In genomic region chr16:33923758-33924157, GRCm38 (mm10) we compare ENCODE assay signal across 18 mouse cellular contexts. TPM values are rescaled to one million over a fixed set of nuclear protein-coding genes. Genes with fewer than 3 reads are reported as not detected.
DNase-seq lines count a peak whose midpoint lies in the region; ATAC-seq lines count a peak whose summit lies in the region.
"Had no signal": no experiment of that assay in that cellular context is flagged by ENCODE, and none has a peak within 500 bp of the region (broad histone marks: within the 10 kb centered on the region; RNA-seq: fewer than 3 reads in every experiment).

No protein-coding gene starts in this region.

- H3K27ac ChIP-seq in heart, embryonic 13.5 days (replicated peaks) = 0 out of 2 replicates have a peak overlapping the region, but pooled peaks have one; percentile 81
- H3K27ac ChIP-seq in liver, embryonic 11.5 days (ENCODE audit: low read depth, low read length) = no peak overlapping the region
- H3K27ac ChIP-seq in midbrain, embryonic 14.5 days (replicated peaks; ENCODE audit: low read depth, low read length) = no peak overlapping the region
- H3K27ac ChIP-seq: hindbrain, embryonic 12.5 days; intestine, embryonic 15.5 days had no signal

- peaks cover 27% of the 10 kb centered on the region for H3K36me3 ChIP-seq in heart, embryonic 13.5 days
- H3K36me3 ChIP-seq in megakaryocyte, embryonic 14.5 days (replicated peaks; ENCODE audit: low read length) = peaks cover 4% of the 10 kb centered on the region
- peaks cover 5% of the 10 kb centered on the region; the same call in 1 of the 2 replicates for H3K36me3 ChIP-seq in liver, embryonic 11.5 days (ENCODE audit: control insufficient read depth, insufficient read depth, low read length)
- H3K36me3 ChIP-seq in midbrain, embryonic 14.5 days (ENCODE audit: control insufficient read depth, insufficient read depth, low read length) = no peaks in the 10 kb centered on the region
- H3K36me3 ChIP-seq: hindbrain, embryonic 12.5 days; intestine, embryonic 15.5 days had no signal

- H3K4me3 ChIP-seq in heart, embryonic 13.5 days = no peak overlapping the region
- peak overlapping the region; percentile 47 for H3K4me3 ChIP-seq in megakaryocyte, embryonic 14.5 days (replicated peaks)
- H3K4me3 ChIP-seq in liver, embryonic 11.5 days (ENCODE audit: low read depth, low read length) = no peak overlapping the region
- H3K4me3 ChIP-seq in midbrain, embryonic 14.5 days (replicated peaks; ENCODE audit: low read depth, low read length) = no peak overlapping the region
- H3K4me3 ChIP-seq: gastrocnemius, adult 2 months; hindbrain, embryonic 12.5 days; intestine, embryonic 15.5 days had no signal

- H3K4me2 ChIP-seq in heart, embryonic 13.5 days = no peak overlapping the region
- H3K4me2 ChIP-seq in liver, embryonic 11.5 days = 0 out of 2 replicates have a peak overlapping the region, but pooled peaks have one; percentile 28
- no peak overlapping the region for H3K4me2 ChIP-seq in midbrain, embryonic 14.5 days (ENCODE audit: low read length)
- H3K4me2 ChIP-seq: hindbrain, embryonic 12.5 days; intestine, embryonic 15.5 days; lung, embryonic 14.5 days had no signal

- 0 out of 2 replicates have a peak overlapping the region, but pooled peaks have one; percentile 14 for H3K9ac ChIP-seq in heart, embryonic 13.5 days
- no peak overlapping the region for H3K9ac ChIP-seq in liver, embryonic 11.5 days (ENCODE audit: low read depth, low read length)
- no peak overlapping the region for H3K9ac ChIP-seq in midbrain, embryonic 14.5 days (replicated peaks; ENCODE audit: low read length)
- H3K9ac ChIP-seq: forebrain, postnatal 0 days; hindbrain, embryonic 12.5 days; intestine, embryonic 15.5 days; lung, embryonic 14.5 days had no signal

- 38% methylated on average over 8 of the region's 8 CpGs for WGBS in heart, embryonic 13.5 days
- 35% methylated on average over 8 of the region's 8 CpGs for WGBS in liver, embryonic 11.5 days
- 95% methylated on average over 8 of the region's 8 CpGs for WGBS in midbrain, embryonic 14.5 days

- H3K4me1 ChIP-seq in heart, embryonic 13.5 days = peaks cover 62% of the 10 kb centered on the region
- peaks cover 54% of the 10 kb centered on the region for H3K4me1 ChIP-seq in megakaryocyte, embryonic 14.5 days
- peaks cover 29% of the 10 kb centered on the region for H3K4me1 ChIP-seq in liver, embryonic 11.5 days (replicated peaks; ENCODE audit: control insufficient read depth, insufficient read depth, low read length)
- no peaks in the 10 kb centered on the region for H3K4me1 ChIP-seq in midbrain, embryonic 14.5 days (ENCODE audit: control insufficient read depth, insufficient read depth, low read length)

- no peaks in the 10 kb centered on the region for H3K27me3 ChIP-seq in heart, embryonic 13.5 days (replicated peaks)
- peaks cover 86% of the 10 kb centered on the region for H3K27me3 ChIP-seq in megakaryocyte, embryonic 14.5 days (replicated peaks)
- no peaks in the 10 kb centered on the region for H3K27me3 ChIP-seq in liver, embryonic 11.5 days (replicated peaks; ENCODE audit: control insufficient read depth, insufficient read depth, low read length)
- no peaks in the 10 kb centered on the region for H3K27me3 ChIP-seq in midbrain, embryonic 14.5 days (ENCODE audit: control insufficient read depth, insufficient read depth, low read length)
- H3K27me3 ChIP-seq: hindbrain, embryonic 12.5 days; intestine, embryonic 15.5 days; Patski had no signal

- no peak for DNase-seq in heart, adult 11 months
- peak; percentile 37 for DNase-seq in liver, embryonic 11.5 days (ENCODE audit: low spot score)
- no peak for DNase-seq in midbrain, embryonic 14.5 days
- DNase-seq in urinary bladder, postnatal 36 days (ENCODE audit: low spot score in 2 of 2) = no peak
- DNase-seq: adrenal gland, postnatal 25 days; cerebellum, postnatal 10 days; forebrain, postnatal 0 days; gastrocnemius, adult 2 months; layer of hippocampus, postnatal 36 days; lung, embryonic 14.5 days; right cerebral cortex, postnatal 25 days had no signal

- ATAC-seq in heart, embryonic 13.5 days (ENCODE audit: extremely low read depth, insufficient number of reproducible peaks, low FRiP score, low TSS enrichment) = no peak
- no peak for ATAC-seq in megakaryocyte, adult 5-6 weeks (ENCODE audit: poor library complexity, severe bottlenecking)
- ATAC-seq in liver, embryonic 11.5 days (replicated peaks; ENCODE audit: low FRiP score) = peak; percentile 82
- ATAC-seq in megakaryocyte-erythroid progenitor cell, adult 5-6 weeks (replicated peaks; ENCODE audit: low FRiP score, low TSS enrichment, poor library complexity, severe bottlenecking) = peak; percentile 88
- no peak for ATAC-seq in midbrain, embryonic 14.5 days (ENCODE audit: low FRiP score, low TSS enrichment)
- ATAC-seq: forebrain, postnatal 0 days; intestine, embryonic 15.5 days; Patski had no signal

- no peaks in the 10 kb centered on the region for H3K9me3 ChIP-seq in heart, embryonic 13.5 days
- H3K9me3 ChIP-seq in megakaryocyte, embryonic 14.5 days = peaks cover 8% of the 10 kb centered on the region
- no peaks in the 10 kb centered on the region for H3K9me3 ChIP-seq in liver, embryonic 11.5 days (ENCODE audit: control insufficient read depth, low read length)
- H3K9me3 ChIP-seq in midbrain, embryonic 14.5 days (ENCODE audit: control insufficient read depth, low read length) = no peaks in the 10 kb centered on the region
- H3K9me3 ChIP-seq: hindbrain, embryonic 12.5 days; intestine, embryonic 15.5 days had no signal

RNA-seq across cellular contexts. Expression of gene Umps, which starts 43.1 kb away (rescaled TPM):
- 32.9 and 33.4 TPM in 2 replicates for polyA plus RNA-seq in heart, embryonic 13.5 days (2015; fragmentation: Nextera tagmentation; extraction: Ambion mirVana)
- 5.2 and 6.5 TPM in 2 replicates for polyA plus RNA-seq in megakaryocyte, embryonic 14.5 days (2012; ENCODE audit: insufficient read depth, low replicate concordance)
- total RNA-seq in megakaryocyte, adult 5-6 weeks (2015) = 19.6 and 23.1 TPM in 2 replicates
- total RNA-seq in megakaryocyte, adult 5-6 weeks (2017) = 34.8 and 35.9 TPM in 2 replicates
- 104 and 110 TPM in 2 replicates for polyA plus RNA-seq in liver, embryonic 11.5 days (2014; fragmentation: Nextera tagmentation; extraction: Ambion mirVana)
- total RNA-seq in megakaryocyte-erythroid progenitor cell, adult 5-6 weeks (2014; fragmentation: Nextera tagmentation) = 62.4 and 69.3 TPM in 2 replicates
- total RNA-seq in megakaryocyte-erythroid progenitor cell, adult 5-6 weeks (2017) = 99.2 and 104 TPM in 2 replicates
- polyA plus RNA-seq in midbrain, embryonic 14.5 days (2014; fragmentation: Nextera tagmentation; extraction: Ambion mirVana) = 19.7 and 28.4 TPM in 2 replicates

Comparison
In these comparisons a context has a peak if more than half of its experiments do, and no peak if none do; other contexts are left out.
1. ATAC-seq: peak in liver, embryonic 11.5 days (single experiment) and megakaryocyte-erythroid progenitor cell, adult 5-6 weeks (single experiment); none in heart, embryonic 13.5 days (single experiment), megakaryocyte, adult 5-6 weeks (single experiment) and midbrain, embryonic 14.5 days (single experiment).